Mouse (Mus musculus): ENCODE results near the gene Notum.

Notum gene

GRCm38 (mm10) chr11:120617519-120618112 is 43.4 kb downstream of the Notum start, which contains the start of gene Pcyt2:
Gene Pcyt2 (minus strand): TSS chr11:120617936.
- DNase-seq (ENCODE audit: low read depth), result peak; percentile 92

- no peak for DNase-seq (ENCODE audit: low read depth)
These were observed 44.2 kb downstream of the Notum start for GRCm38 (mm10) chr11:120616617-120617294.

- no peak for DNase-seq (ENCODE audit: low read depth)
These were observed 45.3 kb downstream of the Notum start for GRCm38 (mm10) chr11:120615606-120616203.

- no peak for DNase-seq (ENCODE audit: low read depth)
These were observed 45.8 kb downstream of the Notum start for GRCm38 (mm10) chr11:120615167-120615566.

GRCm38 (mm10) chr11:120613976-120614375 is 47.0 kb downstream of the Notum start:
- DNase-seq (ENCODE audit: low read depth), result no peak

- no peak for DNase-seq (ENCODE audit: low read depth)
These were observed 47.4 kb downstream of the Notum start for GRCm38 (mm10) chr11:120613481-120613972.

GRCm38 (mm10) chr11:120612763-120613162 is 48.2 kb downstream of the Notum start:
- DNase-seq (ENCODE audit: low read depth), result no peak

- DNase-seq (ENCODE audit: low read depth), result no peak
These were observed 50.4 kb downstream of the Notum start for GRCm38 (mm10) chr11:120610477-120611046.

- DNase-seq (ENCODE audit: low read depth), result no peak
These were observed 51.7 kb downstream of the Notum start for GRCm38 (mm10) chr11:120609250-120609649.

GRCm38 (mm10) chr11:120608241-120609034 is 52.5 kb downstream of the Notum start, which contains the start of gene Npb:
Gene Npb (plus strand): TSS chr11:120608477.
- no peak for DNase-seq (ENCODE audit: low read depth)

GRCm38 (mm10) chr11:120606764-120607163 is 54.2 kb downstream of the Notum start:
- no peak for DNase-seq (ENCODE audit: low read depth)

- no peak for DNase-seq (ENCODE audit: low read depth)
These were observed 55.3 kb downstream of the Notum start for GRCm38 (mm10) chr11:120605667-120606066.

All from c-Kit-positive CD71-negative TER-119-negative erythroid progenitor cells, embryonic 14.5 days (primary cell).